8 mouse cellular contexts compared by ENCODE assay signal in genomic region chr7:78086566-78087008, GRCm38 (mm10).
A peak's percentile ranks its signal among the peaks of the same experiment; 100 is the strongest.
DNase-seq lines count a peak whose midpoint lies in the region; ATAC-seq lines count a peak whose summit lies in the region.

No protein-coding gene starts in this region.

- DNase-seq in embryonic facial prominence, embryonic 11.5 days (ENCODE audit: low spot score): peak; percentile 9
- DNase-seq in embryonic facial prominence, embryonic 10.5 days (ENCODE audit: low spot score): no peak
- DNase-seq in midbrain, embryonic 11.5 days (ENCODE audit: low spot score, missing footprints): no peak
- DNase-seq in right cerebral cortex, postnatal 14 days: peak; percentile 20
- no peak for DNase-seq in gastrocnemius, postnatal 25 days
- DNase-seq in thymus, postnatal 10 days (ENCODE audit: low spot score in 2 of 2): no peak

- no peaks in the 10 kb centered on the region for H3K36me3 ChIP-seq in embryonic facial prominence, embryonic 11.5 days (replicated peaks; ENCODE audit: control insufficient read depth, insufficient read depth, low read depth, low read length)
- no peaks in the 10 kb centered on the region for H3K36me3 ChIP-seq in embryonic facial prominence, embryonic 10.5 days (replicated peaks)
- H3K36me3 ChIP-seq in midbrain, embryonic 11.5 days (ENCODE audit: control insufficient read depth, insufficient read depth, low read length): no peaks in the 10 kb centered on the region
- H3K36me3 ChIP-seq in midbrain, embryonic 16.5 days (ENCODE audit: control insufficient read depth, insufficient read depth, low read length): no peaks in the 10 kb centered on the region
- H3K36me3 ChIP-seq in kidney, embryonic 16.5 days (ENCODE audit: insufficient read depth, low read length): no peaks in the 10 kb centered on the region

- H3K4me3 ChIP-seq in embryonic facial prominence, embryonic 11.5 days (ENCODE audit: low read depth, low read length): no peak overlapping the region
- H3K4me3 ChIP-seq in embryonic facial prominence, embryonic 10.5 days: no peak overlapping the region
- H3K4me3 ChIP-seq in midbrain, embryonic 11.5 days (ENCODE audit: low read depth, low read length): no peak overlapping the region
- H3K4me3 ChIP-seq in midbrain, embryonic 16.5 days (ENCODE audit: low read depth, low read length): no peak overlapping the region
- no peak overlapping the region for H3K4me3 ChIP-seq in kidney, embryonic 16.5 days (ENCODE audit: low read length)

- ATAC-seq in embryonic facial prominence, embryonic 11.5 days (replicated peaks; ENCODE audit: insufficient number of reproducible peaks, low FRiP score, low TSS enrichment, low read depth): no peak; the same call in 1 of the 2 replicates
- ATAC-seq in midbrain, embryonic 11.5 days (ENCODE audit: low FRiP score): 0 out of 2 replicates have a peak, but pooled peaks have one; percentile 11
- ATAC-seq in midbrain, embryonic 16.5 days: no peak
- ATAC-seq in kidney, embryonic 16.5 days (ENCODE audit: low FRiP score, low TSS enrichment): no peak

- H3K4me1 ChIP-seq in embryonic facial prominence, embryonic 11.5 days (ENCODE audit: control insufficient read depth, insufficient read depth, low read length): no peaks in the 10 kb centered on the region
- 0 out of 2 replicates have a peak, but pooled peaks cover 4% of the 10 kb centered on the region for H3K4me1 ChIP-seq in embryonic facial prominence, embryonic 10.5 days
- H3K4me1 ChIP-seq in midbrain, embryonic 11.5 days (ENCODE audit: control insufficient read depth, insufficient read depth, low read length): no peaks in the 10 kb centered on the region
- 0 out of 2 replicates have a peak, but pooled peaks cover 3% of the 10 kb centered on the region for H3K4me1 ChIP-seq in midbrain, embryonic 16.5 days (ENCODE audit: control insufficient read depth, insufficient read depth, low read length)
- peaks cover 8% of the 10 kb centered on the region for H3K4me1 ChIP-seq in kidney, embryonic 16.5 days (ENCODE audit: insufficient read depth, low read length)

- no peaks in the 10 kb centered on the region for H3K9me3 ChIP-seq in embryonic facial prominence, embryonic 11.5 days (replicated peaks; ENCODE audit: control insufficient read depth, low read length)
- H3K9me3 ChIP-seq in embryonic facial prominence, embryonic 10.5 days: no peaks in the 10 kb centered on the region
- H3K9me3 ChIP-seq in midbrain, embryonic 11.5 days (ENCODE audit: control insufficient read depth, low read length): no peaks in the 10 kb centered on the region
- no peaks in the 10 kb centered on the region for H3K9me3 ChIP-seq in midbrain, embryonic 16.5 days (replicated peaks; ENCODE audit: control insufficient read depth, low read length, poor library complexity, severe bottlenecking)
- H3K9me3 ChIP-seq in kidney, embryonic 16.5 days (ENCODE audit: low read length): no peaks in the 10 kb centered on the region

- no peak overlapping the region for H3K27ac ChIP-seq in embryonic facial prominence, embryonic 11.5 days (replicated peaks; ENCODE audit: low read depth, low read length)
- no peak overlapping the region for H3K27ac ChIP-seq in embryonic facial prominence, embryonic 10.5 days (replicated peaks)
- H3K27ac ChIP-seq in midbrain, embryonic 11.5 days (ENCODE audit: low read depth, low read length): no peak overlapping the region
- H3K27ac ChIP-seq in midbrain, embryonic 16.5 days (ENCODE audit: low read length): no peak overlapping the region
- no peak overlapping the region for H3K27ac ChIP-seq in kidney, embryonic 16.5 days (ENCODE audit: low read length)

- no peak overlapping the region for H3K4me2 ChIP-seq in embryonic facial prominence, embryonic 11.5 days (ENCODE audit: low read depth, low read length)
- H3K4me2 ChIP-seq in midbrain, embryonic 11.5 days: no peak overlapping the region
- H3K4me2 ChIP-seq in midbrain, embryonic 16.5 days (ENCODE audit: low read length): no peak overlapping the region
- H3K4me2 ChIP-seq in kidney, embryonic 16.5 days (replicated peaks; ENCODE audit: low read depth, low read length): peak overlapping the region; percentile 10; the same call in 1 of the 2 replicates

- H3K9ac ChIP-seq in embryonic facial prominence, embryonic 11.5 days (replicated peaks; ENCODE audit: low read length): no peak overlapping the region
- H3K9ac ChIP-seq in midbrain, embryonic 11.5 days (ENCODE audit: low read length): no peak overlapping the region
- no peak overlapping the region for H3K9ac ChIP-seq in midbrain, embryonic 16.5 days (ENCODE audit: low read depth, low read length)
- no peak overlapping the region for H3K9ac ChIP-seq in kidney, embryonic 16.5 days (replicated peaks; ENCODE audit: low read length)

- 64% methylated on average over 4 of the region's 4 CpGs for WGBS in embryonic facial prominence, embryonic 11.5 days
- WGBS in embryonic facial prominence, embryonic 10.5 days: 69% methylated on average over 4 of the region's 4 CpGs
- WGBS in midbrain, embryonic 11.5 days: 72% methylated on average over 4 of the region's 4 CpGs
- WGBS in midbrain, embryonic 16.5 days: 67% methylated on average over 4 of the region's 4 CpGs
- 42% methylated on average over 4 of the region's 4 CpGs for WGBS in kidney, embryonic 16.5 days

- no peaks in the 10 kb centered on the region for H3K27me3 ChIP-seq in embryonic facial prominence, embryonic 11.5 days (ENCODE audit: control insufficient read depth, insufficient read depth, low read length)
- no peaks in the 10 kb centered on the region for H3K27me3 ChIP-seq in embryonic facial prominence, embryonic 10.5 days (replicated peaks; ENCODE audit: low read depth, poor library complexity, severe bottlenecking)
- H3K27me3 ChIP-seq in midbrain, embryonic 11.5 days (ENCODE audit: control insufficient read depth, insufficient read depth, low read length): no peaks in the 10 kb centered on the region
- no peaks in the 10 kb centered on the region for H3K27me3 ChIP-seq in midbrain, embryonic 16.5 days (ENCODE audit: control insufficient read depth, insufficient read depth, low read depth, low read length)
- no peaks in the 10 kb centered on the region for H3K27me3 ChIP-seq in kidney, embryonic 16.5 days (ENCODE audit: insufficient read depth, low read length)

Comparison
In these comparisons a context has a peak if more than half of its experiments do, and no peak if none do; other contexts are left out.
1. DNase-seq: peak in embryonic facial prominence, embryonic 11.5 days (single experiment) and right cerebral cortex, postnatal 14 days (single experiment); none in embryonic facial prominence, embryonic 10.5 days (single experiment), midbrain, embryonic 11.5 days (single experiment), gastrocnemius, postnatal 25 days (single experiment) and thymus, postnatal 10 days (0 of 2).